Mouse (Mus musculus) thymus, postnatal 10 days (tissue): ENCODE measurements around the gene Sdk2.

Experiments
- DNase-seq, 2 experiments: peaks; one replicate each; pipeline ENCODE4 v3.0.0; 2021; ENCODE audit warnings: low spot score in 2 of 2

Gene Sdk2

GRCm38 (mm10) chr11:114046927-114047326 lies 19.9 kb downstream of the Sdk2 start:
- DNase-seq, result no peak

GRCm38 (mm10) chr11:114044373-114044772 lies 22.5 kb downstream of the Sdk2 start:
- no peak for DNase-seq

DNA sequence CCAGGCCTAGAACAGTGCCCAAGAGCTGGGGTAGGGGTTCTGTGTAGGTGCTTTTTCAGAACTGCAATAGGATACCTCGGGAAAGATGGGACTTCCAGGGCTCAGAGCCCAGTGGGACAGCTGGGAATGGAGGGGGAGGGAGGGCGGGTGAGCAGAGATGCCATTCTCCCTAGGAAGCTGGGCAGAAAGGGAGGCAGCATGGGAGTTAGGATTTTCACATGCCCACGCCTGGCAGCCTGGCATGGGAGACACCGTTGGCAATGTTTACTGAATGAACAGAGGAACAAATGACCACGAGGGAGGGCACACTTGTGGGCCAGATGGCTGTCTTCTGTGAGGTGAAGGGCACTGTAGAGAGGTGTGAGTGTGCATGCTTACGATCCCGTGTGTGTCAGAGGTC lies 23.3 kb downstream of the Sdk2 start:
- DNase-seq, result no peak

GRCm38 (mm10) chr11:114040391-114041035 lies 26.3 kb downstream of the Sdk2 start:
- DNase-seq, result no peak

DNA sequence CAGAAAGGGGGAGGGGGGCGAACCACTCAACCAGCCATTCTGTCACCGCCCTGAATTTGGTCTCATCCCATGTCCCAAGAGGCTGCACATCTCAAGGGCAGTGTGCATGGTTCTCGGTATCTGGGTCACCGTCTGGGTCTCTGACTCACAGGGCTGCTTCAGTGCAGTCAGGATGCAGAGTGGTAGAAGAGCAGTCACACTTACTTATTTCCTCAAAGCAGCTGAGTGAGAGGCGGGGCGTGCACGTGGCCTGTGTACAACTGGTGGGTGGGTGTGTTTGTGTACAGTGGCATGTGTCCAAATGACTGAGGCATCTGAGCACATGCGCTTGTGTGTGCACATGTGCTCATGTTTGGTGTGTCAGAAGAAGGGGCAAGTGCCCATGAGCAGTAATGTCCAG lies 28.8 kb downstream of the Sdk2 start:
- DNase-seq, result no peak

DNA sequence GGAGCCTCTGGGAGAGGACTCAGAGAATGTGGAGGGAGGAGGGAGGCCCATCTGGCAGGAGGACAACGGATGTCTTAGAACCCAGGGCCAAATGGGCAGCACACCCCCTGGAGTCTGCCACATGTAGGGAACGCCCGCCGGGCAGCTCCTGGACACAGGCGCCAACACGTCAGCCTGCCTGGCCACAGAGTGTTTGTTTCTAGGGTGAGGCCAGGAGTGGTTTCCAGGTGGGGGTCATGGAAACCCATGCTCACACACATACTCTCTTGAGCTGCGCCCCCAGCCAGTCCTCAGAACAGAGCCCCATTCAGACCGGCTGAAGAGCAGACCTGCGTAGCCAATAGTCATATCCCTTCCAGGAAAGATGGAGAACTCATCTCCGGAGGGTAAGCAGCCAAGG lies 35.4 kb downstream of the Sdk2 start:
- DNase-seq, result no peak

DNA sequence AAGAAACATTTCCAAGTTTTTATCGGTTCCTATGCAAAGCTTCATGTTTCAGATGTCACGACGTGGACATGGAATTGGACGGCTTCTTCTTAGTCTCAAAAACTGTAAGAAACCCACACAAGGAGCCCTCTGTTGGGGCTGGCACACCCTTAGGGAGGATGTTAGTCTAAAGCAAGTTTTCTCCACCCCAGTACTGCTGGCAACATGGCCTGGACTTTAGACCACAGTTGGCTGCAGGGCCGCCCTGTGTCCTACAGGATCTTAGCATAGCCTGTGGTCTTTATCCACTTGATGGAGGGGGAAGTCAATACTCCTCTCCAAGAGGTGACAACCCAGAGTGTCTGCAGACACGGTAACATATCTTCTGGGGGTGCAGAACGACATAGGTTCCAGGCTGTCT lies 36.6 kb downstream of the Sdk2 start:
- DNase-seq, result no peak

DNA sequence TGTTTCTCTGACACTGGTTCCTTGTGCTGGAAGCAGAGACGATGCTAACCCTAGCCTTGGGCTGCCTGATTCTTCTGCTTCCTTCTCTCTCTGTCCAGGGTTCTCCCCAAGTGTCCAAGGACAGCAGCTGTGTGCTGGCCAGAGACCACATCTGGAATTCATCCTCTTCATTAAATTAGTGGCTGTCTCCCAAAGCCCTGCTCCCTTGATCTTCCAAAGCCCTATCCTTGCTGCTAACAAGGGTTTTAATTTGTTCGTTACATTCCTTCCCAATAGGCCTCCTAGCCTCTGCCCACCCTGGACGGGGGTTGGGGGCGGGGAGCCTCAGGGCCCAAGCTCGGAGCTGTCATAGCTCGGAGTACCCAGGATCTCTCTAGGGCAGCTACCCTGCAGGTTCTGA lies 38.3 kb downstream of the Sdk2 start:
- DNase-seq, result no peak

DNA sequence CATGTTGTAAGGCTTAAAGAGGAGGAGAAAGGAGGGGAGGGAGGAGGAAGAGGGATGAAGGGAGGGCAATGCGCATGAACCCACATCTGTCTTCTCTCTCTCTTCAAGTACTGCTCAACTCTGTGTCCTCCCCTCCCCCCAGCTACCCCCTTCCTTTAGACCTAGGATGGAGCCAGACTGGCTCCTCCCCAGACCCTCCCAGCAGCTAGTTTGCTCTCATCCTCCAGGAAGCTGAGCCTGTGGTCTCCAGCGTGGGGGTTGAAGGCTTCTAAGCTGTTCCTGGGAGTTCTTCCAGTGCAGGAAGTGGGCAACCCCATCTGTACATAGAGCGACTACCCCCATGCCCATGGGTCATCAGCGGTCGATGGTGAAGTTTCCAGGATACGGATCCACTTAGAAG lies 38.8 kb downstream of the Sdk2 start:
- DNase-seq, result no peak

DNA sequence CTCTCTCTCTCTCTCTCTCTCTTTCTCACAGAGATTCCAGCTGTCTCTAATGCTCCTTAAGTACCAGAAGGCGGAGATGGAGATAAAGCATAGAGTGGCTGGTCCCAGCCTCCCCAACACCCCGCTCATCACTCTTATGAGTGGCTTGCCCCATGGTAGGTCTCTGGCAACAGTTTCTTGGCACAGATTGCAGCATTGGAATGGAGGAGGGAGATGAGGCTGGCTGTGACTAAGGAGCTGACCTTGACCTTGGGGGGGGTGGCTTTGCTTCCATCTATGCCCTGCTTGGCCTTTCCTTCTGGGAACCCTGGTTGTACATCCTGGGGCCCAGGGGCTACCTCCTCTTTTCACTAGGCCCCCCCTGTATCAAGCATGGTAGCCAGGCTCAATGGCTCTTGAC lies 41.8 kb downstream of the Sdk2 start:
- DNase-seq, result no peak

DNA sequence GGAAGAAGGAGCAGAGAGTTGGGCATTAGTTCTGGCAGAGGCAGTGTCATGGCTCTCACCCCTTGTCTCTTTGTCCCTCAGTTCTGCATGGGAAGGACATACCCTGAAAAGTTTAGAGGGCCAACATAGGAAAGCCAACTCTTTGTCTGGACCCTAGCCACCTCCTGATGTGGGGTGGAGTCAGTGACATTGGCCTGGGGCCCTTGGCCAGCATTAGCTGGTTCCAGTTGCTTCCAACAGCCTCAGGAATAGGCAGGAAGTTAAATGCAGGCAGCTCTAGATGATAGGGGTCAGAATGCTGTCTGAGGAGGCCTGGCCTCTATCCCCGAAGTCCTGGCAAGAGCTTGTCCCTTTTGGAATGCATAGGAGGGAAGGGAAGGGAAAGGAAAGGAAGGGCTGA lies 42.9 kb downstream of the Sdk2 start:
- DNase-seq, result no peak

GRCm38 (mm10) chr11:114022166-114022565 lies 44.7 kb downstream of the Sdk2 start:
- DNase-seq, result no peak

DNA sequence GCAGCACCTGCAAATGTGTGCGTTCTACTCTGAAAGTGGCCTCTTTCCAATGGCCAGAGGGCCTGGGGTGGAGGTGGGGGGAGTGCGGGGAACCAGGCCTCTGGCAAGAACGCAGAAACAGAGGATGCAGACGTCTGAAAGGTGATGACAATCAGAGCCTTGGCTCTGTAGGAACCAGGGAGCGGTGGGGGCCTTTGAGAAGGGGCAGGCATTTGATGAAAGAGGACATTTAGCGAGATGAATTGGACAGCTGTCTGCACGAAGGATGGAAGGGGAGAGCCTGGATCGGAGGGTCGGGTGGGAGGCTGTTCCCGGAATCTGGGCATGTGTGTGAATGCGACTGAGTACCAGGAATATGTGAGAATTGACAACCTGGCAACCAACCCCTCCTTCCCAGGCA lies 47.8 kb downstream of the Sdk2 start:
- DNase-seq, result no peak

GRCm38 (mm10) chr11:114016889-114017392 lies 49.9 kb downstream of the Sdk2 start:
- DNase-seq, result no peak

DNA sequence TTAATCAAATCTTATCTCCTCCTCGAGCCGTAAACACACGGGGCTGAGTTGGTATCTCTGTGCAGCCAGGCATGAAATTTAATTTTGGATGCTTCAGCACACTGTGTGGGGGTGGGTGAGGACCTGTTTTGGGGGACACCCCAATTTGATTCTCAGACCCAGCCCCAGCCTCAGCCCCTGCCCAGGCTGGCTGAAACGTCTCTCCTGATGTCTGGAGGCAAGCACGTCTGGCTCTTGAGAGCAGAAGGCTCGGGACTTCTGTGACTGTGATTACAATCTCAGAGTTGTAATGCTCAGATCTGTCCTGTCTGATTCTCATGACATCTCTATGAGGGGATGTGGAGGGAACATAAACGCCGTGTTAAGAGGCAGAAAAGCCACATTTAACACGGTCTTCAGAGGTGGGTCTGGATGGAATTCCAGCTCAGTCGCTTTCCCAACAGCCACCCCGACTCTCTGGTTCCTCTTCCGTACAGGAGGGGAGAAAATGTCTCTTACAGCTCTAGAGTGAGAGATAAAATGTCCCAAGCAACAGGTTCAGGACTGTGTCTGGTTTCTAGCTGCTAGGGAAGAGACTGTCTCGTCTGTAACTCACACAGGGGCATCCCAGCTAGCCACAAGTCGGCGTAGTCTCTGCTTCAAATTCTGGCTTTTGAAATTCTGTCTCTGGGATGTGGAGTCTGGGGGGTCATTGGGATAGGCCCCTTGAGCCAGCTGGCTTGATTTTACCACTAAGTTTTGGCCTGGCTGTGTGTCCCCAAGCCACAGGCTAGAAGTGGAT lies 50.5 kb downstream of the Sdk2 start:
- DNase-seq, result no peak

- no peak for DNase-seq
Measured at GRCm38 (mm10) chr11:114011523-114011922, 55.3 kb downstream of the Sdk2 start.

GRCm38 (mm10) chr11:114005879-114006278 lies 61.0 kb downstream of the Sdk2 start:
- no peak for DNase-seq

- no peak for DNase-seq
Measured at GRCm38 (mm10) chr11:114004651-114005050, 62.2 kb downstream of the Sdk2 start.

GRCm38 (mm10) chr11:114003195-114003594 lies 63.7 kb downstream of the Sdk2 start:
- DNase-seq, result no peak

- no peak for DNase-seq
Measured at GRCm38 (mm10) chr11:114000051-114000450, 66.8 kb downstream of the Sdk2 start.

GRCm38 (mm10) chr11:113998702-113999101 lies 68.1 kb downstream of the Sdk2 start:
- no peak for DNase-seq

- DNase-seq, result no peak
Measured at GRCm38 (mm10) chr11:113993921-113994320, 72.9 kb downstream of the Sdk2 start.

DNA sequence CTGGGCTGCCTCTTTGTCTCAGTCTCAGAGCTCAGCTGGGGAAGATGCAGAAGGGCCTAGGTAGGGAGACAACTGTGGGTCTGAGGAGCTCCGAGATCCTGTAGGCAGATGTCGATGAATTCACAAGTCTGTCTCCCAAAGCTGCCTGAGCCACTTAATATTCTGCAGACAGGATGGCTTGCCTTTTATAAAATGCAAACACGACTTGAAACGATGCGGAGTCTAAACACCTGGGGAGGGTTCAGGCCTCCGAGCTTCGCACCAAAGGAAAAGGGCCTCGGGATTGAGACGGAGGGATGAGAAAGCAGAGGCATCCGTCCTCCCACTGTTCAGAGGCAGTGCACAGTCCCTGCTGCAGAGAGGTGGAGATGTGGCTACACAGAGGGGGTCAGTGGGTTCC lies 74.0 kb downstream of the Sdk2 start:
- DNase-seq, result no peak
